Mouse (Mus musculus): ENCODE results near the gene Serpine2.

GRCm38 (mm10) chr1:79819296-79819879 lies 41.6 kb downstream of the Serpine2 start:
- TF ChIP-seq TAL1 (IDR thresholded peaks at IDR 0.05; ENCODE audit: low read length) (no peak), GATA1 (IDR thresholded peaks at IDR 0.05; ENCODE audit: low read length) (no peak)

Measured in erythroblast, embryonic 14.5 days (primary cell).